Mouse (Mus musculus) thymus, adult 2 months (tissue): ENCODE data around the gene D6Wsu163e.

Experiments
- CTCF ChIP-seq: fragments of 200-500 bp; IDR thresholded peaks from 2 replicates; pipeline ENCODE4 v1.5.1; 2012; ENCODE audit warnings: mild to moderate bottlenecking, control low read depth, low read length, moderate library complexity, borderline replicate concordance; ENCODE audit not compliant: control insufficient read depth, poor library complexity, insufficient read depth; ENCODE audit errors: extremely low read depth
- POLR2A ChIP-seq: fragments of 200-500 bp; IDR thresholded peaks from 2 replicates; pipeline ENCODE4 v1.6.1; 2012; ENCODE audit warnings: mild to moderate bottlenecking, low read length, control low read depth, moderate library complexity; ENCODE audit not compliant: control insufficient read depth, poor library complexity, insufficient read depth; ENCODE audit errors: extremely low read depth

DNA sequence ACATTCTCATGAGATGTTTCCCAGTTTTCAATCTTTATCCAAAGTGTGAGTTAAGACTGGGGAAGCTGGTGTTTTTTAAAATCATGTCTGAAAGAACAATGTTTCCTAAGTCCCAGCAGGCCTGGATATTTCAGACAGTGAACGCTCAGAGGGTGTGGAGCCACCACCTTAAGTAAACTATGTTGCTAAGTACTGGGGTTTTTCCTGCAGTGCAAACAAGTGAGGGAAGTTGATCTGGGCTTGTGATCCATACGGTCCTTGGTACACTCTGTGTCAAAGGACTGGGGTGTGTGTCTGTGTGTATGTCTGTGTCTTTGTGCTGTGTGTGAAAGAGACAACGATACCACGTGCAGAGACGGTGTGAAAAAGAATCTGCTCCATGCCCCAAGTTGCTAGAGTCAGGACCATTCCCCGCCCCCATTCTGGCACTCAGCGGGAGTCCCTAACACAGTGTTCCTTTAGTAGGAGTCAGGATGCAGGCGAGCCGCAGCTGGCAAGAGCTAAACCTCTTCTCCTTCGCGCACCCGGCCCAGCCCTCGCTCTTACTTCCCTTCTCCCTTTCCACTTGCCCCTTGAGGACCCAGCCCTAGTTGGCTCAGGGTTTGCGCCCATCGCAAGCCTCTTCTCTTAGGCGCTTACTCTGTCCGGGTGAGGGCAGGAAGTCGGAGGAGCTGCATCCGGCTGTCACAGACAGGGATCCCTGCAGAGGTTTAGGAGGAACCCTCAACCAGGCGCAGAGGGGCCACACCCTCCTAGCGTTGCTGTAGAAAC, 18.5 kb upstream of the D6Wsu163e start, which contains the start of gene Dyrk4:
- TF ChIP-seq POLR2A (no peak), CTCF (no peak)
